Mouse (Mus musculus) hindbrain, embryonic 14.5 days (tissue): ENCODE measurements around the gene Ntsr1. TPM values are rescaled to one million over a fixed set of nuclear protein-coding genes. Genes with fewer than 3 reads are reported as not detected.
A peak's percentile ranks its signal among the peaks of the same experiment; 100 is the strongest.

Source experiments
- ATAC-seq: fragments of 200-750 bp; cut with Nextera tagmentation; 2 replicates; pipeline ENCODE4 v1.8.0; 2017; ENCODE audit warnings: moderate number of reproducible peaks, mild to moderate bottlenecking, moderate TSS enrichment, moderate library complexity; ENCODE audit not compliant: low FRiP score
- DNase-seq: peaks from one replicate; pipeline ENCODE4 v3.0.0-alpha.2; 2015; ENCODE audit warnings: low spot score
- H3K27ac ChIP-seq: fragments of 300-500 bp; sonication (generic); 2 replicates; pipeline ENCODE4 v1.5.1; 2014; ENCODE audit warnings: mild to moderate bottlenecking, moderate library complexity
- H3K27me3 ChIP-seq: fragments of 300-500 bp; sonication (generic); 2 replicates; pipeline ENCODE4 v1.6.1; 2014; ENCODE audit warnings: mild to moderate bottlenecking, low read length, mixed read lengths; ENCODE audit not compliant: control insufficient read depth, insufficient read depth
- H3K36me3 ChIP-seq: fragments of 300-500 bp; sonication (generic); replicated peaks from 2 replicates; pipeline ENCODE4 v1.6.1; 2014; ENCODE audit not compliant: control insufficient read depth, insufficient read depth
- H3K4me1 ChIP-seq: fragments of 300-500 bp; sonication (generic); replicated peaks from 2 replicates; pipeline ENCODE4 v1.6.1; 2014; ENCODE audit warnings: antibody characterized with exemption, low read length, mixed read lengths; ENCODE audit not compliant: control insufficient read depth, insufficient read depth
- H3K4me2 ChIP-seq: fragments of 300-500 bp; sonication (generic); replicated peaks from 2 replicates; pipeline ENCODE4 v1.6.1; 2014; ENCODE audit warnings: mild to moderate bottlenecking, moderate library complexity
- H3K4me3 ChIP-seq: fragments of 300-500 bp; sonication (generic); replicated peaks from 2 replicates; pipeline ENCODE4 v1.5.1; 2014; ENCODE audit warnings: mild to moderate bottlenecking, low read length
- H3K9ac ChIP-seq: fragments of 300-500 bp; sonication (generic); 2 replicates; pipeline ENCODE4 v1.6.1; 2014
- H3K9me3 ChIP-seq: fragments of 300-500 bp; sonication (generic); 2 replicates; pipeline ENCODE4 v1.6.1; 2016; ENCODE audit warnings: low read length; ENCODE audit not compliant: control insufficient read depth
- WGBS: fragments of 180-500 bp; shearing (Covaris S2); extraction: QIAGEN DNeasy Blood & Tissue Kit; methylation state at CpG from one replicate; pipeline ENCODE4 v1.1.7; 2014; 5-methylcytosine and 5-hydroxymethylcytosine counted together
- polyA plus RNA-seq: library from polyadenylated mRNA; unstranded; fragments of >200 nt; fragmentation: Nextera tagmentation; extraction: Ambion mirVana; gene quantifications from 2 replicates; pipeline ENCODE4 v1.2.1, GENCODE M21; 2014

The Ntsr1 gene
- polyA plus RNA-seq, 1 experiment from 2014 or later, result 2.5 TPM

GRCm38 (mm10) chr2:180495906-180496305 lies 3.9 kb upstream of the Ntsr1 start:
- H3K9me3 ChIP-seq, result no peaks in the 10 kb centered on the region
- H3K36me3 ChIP-seq, result no peaks in the 10 kb centered on the region
- no peak for DNase-seq
- H3K9ac ChIP-seq, result no peak overlapping the region
- 77% methylated on average over 8 of the region's 8 CpGs for WGBS
- no peak overlapping the region for H3K4me3 ChIP-seq
- H3K4me1 ChIP-seq, result peaks cover 19% of the 10 kb centered on the region
- no peak overlapping the region for H3K4me2 ChIP-seq
- no peak overlapping the region for H3K27ac ChIP-seq
- H3K27me3 ChIP-seq, result peaks cover 28% of the 10 kb centered on the region
- no peak for ATAC-seq

- 0 out of 2 replicates have a peak overlapping the region, but pooled peaks have one; percentile 1 for H3K4me3 ChIP-seq
Observed at GRCm38 (mm10) chr2:180500726-180501125, 950 bp downstream of the Ntsr1 start.

DNA sequence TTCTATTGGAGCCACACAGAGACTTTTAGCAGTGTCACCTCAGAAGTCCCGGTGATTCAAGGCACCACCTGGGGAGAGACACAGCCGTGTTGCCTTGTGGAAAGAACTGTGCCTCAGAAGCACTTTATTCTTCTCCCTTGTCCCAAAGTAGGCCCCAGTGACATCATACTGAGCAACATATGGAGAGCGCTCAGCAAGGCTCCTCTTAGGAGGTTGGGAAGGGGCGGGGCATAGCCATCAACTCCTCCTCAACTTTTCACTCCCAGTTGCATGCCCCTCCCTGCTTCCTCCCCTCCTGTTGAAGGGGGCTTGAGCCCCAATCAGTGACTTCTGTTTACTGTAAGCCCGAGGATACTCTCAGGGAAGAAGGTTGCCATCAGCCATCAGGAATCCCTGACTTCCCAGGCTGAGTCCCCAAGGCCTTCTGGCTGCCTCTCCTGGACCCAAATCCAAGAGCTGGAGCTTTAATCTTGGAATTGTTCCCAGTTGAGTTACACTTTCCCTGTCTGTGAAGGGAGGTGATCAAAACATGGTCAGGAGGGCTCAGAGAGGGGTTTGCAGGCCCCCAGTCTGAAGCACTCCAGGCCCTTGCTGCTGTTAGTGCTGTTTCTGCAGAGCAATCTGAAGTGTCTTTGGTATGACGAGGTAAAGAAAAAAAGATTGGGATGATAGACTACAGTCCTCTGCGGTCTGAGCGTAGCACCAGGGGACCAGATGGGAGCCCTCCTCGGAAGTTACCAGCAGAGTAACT lies 1.6 kb downstream of the Ntsr1 start:
- H3K4me2 ChIP-seq, result peak overlapping the region; percentile 69; the same call in 1 of the 2 replicates
- H3K9ac ChIP-seq, result no peak overlapping the region
- ATAC-seq (no peak), DNase-seq (no peak)
- no peak overlapping the region for H3K27ac ChIP-seq
- WGBS, result 41% methylated on average over 9 of the region's 9 CpGs
- H3K9me3 ChIP-seq, result no peaks in the 10 kb centered on the region
- peaks cover 37% of the 10 kb centered on the region for H3K27me3 ChIP-seq
- H3K4me1 ChIP-seq, result peaks cover 26% of the 10 kb centered on the region
- H3K4me3 ChIP-seq, result 0 out of 2 replicates have a peak overlapping the region, but pooled peaks have one; percentile 1
- H3K36me3 ChIP-seq, result no peaks in the 10 kb centered on the region

More at GRCm38 (mm10) chr2:180500726-180501125, 950 bp downstream of the Ntsr1 start:
- DNase-seq, result no peak
- peak overlapping the region; percentile 69 for H3K4me2 ChIP-seq
- peaks cover 26% of the 10 kb centered on the region for H3K4me1 ChIP-seq
- no peaks in the 10 kb centered on the region for H3K9me3 ChIP-seq
- WGBS, result 38% methylated on average over 13 of the region's 13 CpGs
- H3K9ac ChIP-seq, result no peak overlapping the region
- ATAC-seq, result no peak
- no peak overlapping the region for H3K27ac ChIP-seq
- peaks cover 37% of the 10 kb centered on the region for H3K27me3 ChIP-seq
- no peaks in the 10 kb centered on the region for H3K36me3 ChIP-seq

GRCm38 (mm10) chr2:180506281-180506680 lies 6.5 kb downstream of the Ntsr1 start:
- ATAC-seq (no peak), DNase-seq (no peak)
- no peak overlapping the region for H3K4me2 ChIP-seq
- H3K4me3 ChIP-seq, result no peak overlapping the region
- 33% methylated on average over 5 of the region's 5 CpGs for WGBS
- H3K36me3 ChIP-seq, result no peaks in the 10 kb centered on the region
- H3K27me3 ChIP-seq, result peaks cover 8% of the 10 kb centered on the region
- H3K9me3 ChIP-seq, result no peaks in the 10 kb centered on the region
- no peak overlapping the region for H3K9ac ChIP-seq
- H3K27ac ChIP-seq, result no peak overlapping the region
- H3K4me1 ChIP-seq, result 0 out of 2 replicates have a peak, but pooled peaks cover 3% of the 10 kb centered on the region

GRCm38 (mm10) chr2:180508455-180509115 lies 8.8 kb downstream of the Ntsr1 start:
- 0 out of 2 replicates have a peak, but pooled peaks cover 5% of the 10 kb centered on the region for H3K27me3 ChIP-seq
- no peak for DNase-seq
- no peak overlapping the region for H3K4me2 ChIP-seq

DNA sequence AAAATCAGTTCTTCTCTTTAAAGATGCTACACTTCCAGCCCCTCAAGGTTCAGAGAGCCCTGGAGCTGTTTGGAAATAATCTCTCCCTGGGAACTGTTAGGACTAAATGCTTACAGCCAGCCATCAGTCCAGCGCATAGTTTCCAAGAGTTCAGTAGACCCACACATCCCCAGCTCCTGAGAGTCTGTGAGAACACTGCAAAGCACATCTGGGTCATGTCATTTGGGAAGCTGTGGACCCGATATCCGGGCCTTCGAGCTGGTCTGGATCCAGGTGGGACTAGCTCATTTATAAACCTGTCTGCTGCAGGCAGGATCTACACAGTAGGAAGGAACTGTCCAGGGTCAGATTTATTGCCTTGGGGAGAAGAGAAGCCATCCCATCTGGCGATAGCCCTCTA lies 11.1 kb downstream of the Ntsr1 start:
- Histone ChIP-seq H3K9ac (no peak overlapping the region), H3K4me2 (no peak overlapping the region), H3K4me1 (peaks cover 8% of the 10 kb centered on the region; the same call in 1 of the 2 replicates), H3K4me3 (no peak overlapping the region), H3K27me3 (0 out of 2 replicates have a peak, but pooled peaks cover 5% of the 10 kb centered on the region), H3K9me3 (no peaks in the 10 kb centered on the region), H3K27ac (no peak overlapping the region), H3K36me3 (no peaks in the 10 kb centered on the region)
- WGBS, result 69% methylated on average over 5 of the region's 5 CpGs
- ATAC-seq (no peak), DNase-seq (no peak)

More at GRCm38 (mm10) chr2:180508455-180509115, 8.8 kb downstream of the Ntsr1 start:
- H3K4me3 ChIP-seq, result no peak overlapping the region
- H3K4me1 ChIP-seq, result peaks cover 8% of the 10 kb centered on the region; the same call in 1 of the 2 replicates
- H3K9ac ChIP-seq, result no peak overlapping the region
- WGBS, result 72% methylated on average over 14 of the region's 14 CpGs
- no peaks in the 10 kb centered on the region for H3K36me3 ChIP-seq
- H3K9me3 ChIP-seq, result no peaks in the 10 kb centered on the region
- ATAC-seq, result no peak
- H3K27ac ChIP-seq, result no peak overlapping the region

DNA sequence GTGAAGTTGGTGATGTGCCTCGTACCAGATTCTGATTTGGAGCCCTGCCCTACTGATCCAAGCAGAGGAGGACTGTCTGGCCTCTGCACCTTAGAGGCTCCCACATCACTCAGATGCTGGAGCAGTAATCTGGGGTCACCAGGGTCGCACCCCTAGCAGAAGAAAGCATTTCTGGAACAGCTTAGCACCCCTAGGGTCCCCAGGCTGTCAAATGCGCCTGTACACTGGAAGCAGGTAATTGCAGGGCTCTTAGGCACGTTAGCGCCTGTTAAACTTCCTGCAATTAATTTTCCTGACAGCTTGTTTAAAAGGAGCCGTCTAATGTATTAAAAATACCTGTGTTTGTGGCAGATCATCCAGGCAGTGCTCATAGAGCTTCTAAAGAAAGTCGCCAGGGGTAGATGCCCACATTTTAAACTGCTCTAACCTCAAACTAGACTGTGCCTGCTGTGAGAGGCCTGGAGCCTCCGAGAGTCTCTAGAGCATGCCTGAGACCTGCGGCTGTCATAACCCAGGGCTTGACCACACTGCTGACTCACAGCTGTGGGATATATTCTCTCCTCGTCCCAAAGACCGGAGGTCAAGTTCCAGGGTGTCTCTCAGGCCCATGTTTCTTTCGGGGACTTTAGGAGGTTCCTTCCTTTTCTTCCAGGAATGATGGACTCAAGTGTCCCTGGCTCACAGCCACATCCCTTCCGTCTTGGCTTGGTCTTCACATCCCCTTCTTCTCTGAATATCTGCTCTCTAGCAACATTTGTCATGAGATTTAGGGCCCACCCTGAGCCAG lies 12.3 kb downstream of the Ntsr1 start:
- DNase-seq (no peak), ATAC-seq (no peak)
- H3K36me3 ChIP-seq, result no peaks in the 10 kb centered on the region
- H3K4me1 ChIP-seq, result peaks cover 8% of the 10 kb centered on the region; the same call in 1 of the 2 replicates
- H3K9me3 ChIP-seq, result no peaks in the 10 kb centered on the region
- H3K9ac ChIP-seq, result no peak overlapping the region
- 59% methylated on average over 13 of the region's 13 CpGs for WGBS
- 0 out of 2 replicates have a peak, but pooled peaks cover 5% of the 10 kb centered on the region for H3K27me3 ChIP-seq
- no peak overlapping the region for H3K4me3 ChIP-seq
- no peak overlapping the region for H3K4me2 ChIP-seq
- H3K27ac ChIP-seq, result no peak overlapping the region

GRCm38 (mm10) chr2:180513019-180513418 lies 13.2 kb downstream of the Ntsr1 start:
- no peak for DNase-seq

More at GRCm38 (mm10) chr2:180513019-180513418, 13.2 kb downstream of the Ntsr1 start:
- ATAC-seq, result no peak
- H3K9me3 ChIP-seq, result no peaks in the 10 kb centered on the region
- 51% methylated on average over 3 of the region's 3 CpGs for whole genome bisulfite sequencing
- no peak overlapping the region for H3K9ac ChIP-seq
- H3K27ac ChIP-seq, result no peak overlapping the region
- H3K27me3 ChIP-seq, result 0 out of 2 replicates have a peak, but pooled peaks cover 5% of the 10 kb centered on the region
- peaks cover 8% of the 10 kb centered on the region; the same call in 1 of the 2 replicates for H3K4me1 ChIP-seq
- no peaks in the 10 kb centered on the region for H3K36me3 ChIP-seq
- H3K4me2 ChIP-seq, result no peak overlapping the region
- no peak overlapping the region for H3K4me3 ChIP-seq
